Mouse (Mus musculus) ES-Bruce4 (cell line): ENCODE measurements at regions not wholly inside any gene's neighbourhood (a gene's known extent, or its start where the extent isn't known, plus 50 kb on each side); places are given as distances from the start of the nearest gene placed in this dataset.

ENCODE experiments used
- CTCF ChIP-seq: IDR thresholded peaks from one replicate; pipeline ENCODE4 v1.8.1; 2011; ENCODE audit warnings: low read depth, low read length
- EP300 ChIP-seq: IDR thresholded peaks from 2 replicates; pipeline ENCODE4 v1.6.1; 2011; ENCODE audit warnings: low read depth, low read length; ENCODE audit not compliant: insufficient read depth

GRCm38 (mm10) chr6:117518939-117519338 lies 322.0 kb upstream of the Zfp637 start:
- no peak for TF ChIP-seq CTCF
- TF ChIP-seq EP300 = no peak
